Mouse (Mus musculus): ENCODE data around the gene 1700015G11Rik. TPM values are rescaled to one million over a fixed set of nuclear protein-coding genes. Genes with fewer than 3 reads are reported as not detected.

The 1700015G11Rik gene
- polyA plus RNA-seq, 1 experiment from 2014 or later: not detected

- H3K27ac ChIP-seq: peak overlapping the region; percentile 22; the same call in 1 of the 2 replicates
- no peaks in the 10 kb centered on the region for H3K9me3 ChIP-seq
- H3K4me1 ChIP-seq: peaks cover 11% of the 10 kb centered on the region; the same call in 1 of the 2 replicates
- 57% methylated on average over 3 of the region's 3 CpGs for WGBS
- no peaks in the 10 kb centered on the region; the same call in 1 of the 2 replicates for H3K27me3 ChIP-seq (ENCODE audit: insufficient read depth, poor library complexity, severe bottlenecking)
- H3K36me3 ChIP-seq: no peaks in the 10 kb centered on the region
- DNase-seq (ENCODE audit: low spot score): no peak
- no peak overlapping the region for H3K4me3 ChIP-seq
These were observed 24.5 kb downstream of the 1700015G11Rik start for GRCm38 (mm10) chr7:51991020-51991419.

- WGBS: 52% methylated on average over 6 of the region's 6 CpGs
These were observed 28.6 kb downstream of the 1700015G11Rik start for GRCm38 (mm10) chr7:51986909-51987308.

GRCm38 (mm10) chr7:51985763-51986162 lies 29.8 kb downstream of the 1700015G11Rik start:
- no peak for DNase-seq (ENCODE audit: low spot score)
- WGBS: 75% methylated on average over 6 of the region's 6 CpGs
- H3K27ac ChIP-seq: no peak overlapping the region
- no peaks in the 10 kb centered on the region for H3K9me3 ChIP-seq
- H3K4me3 ChIP-seq: no peak overlapping the region
- no peaks in the 10 kb centered on the region; the same call in 1 of the 2 replicates for H3K27me3 ChIP-seq (ENCODE audit: insufficient read depth, poor library complexity, severe bottlenecking)
- H3K36me3 ChIP-seq: no peaks in the 10 kb centered on the region
- peaks cover 28% of the 10 kb centered on the region for H3K4me1 ChIP-seq

More at GRCm38 (mm10) chr7:51986909-51987308, 28.6 kb downstream of the 1700015G11Rik start:
- Histone ChIP-seq H3K27ac (no peak overlapping the region), H3K36me3 (no peaks in the 10 kb centered on the region), H3K4me1 (peaks cover 23% of the 10 kb centered on the region; the same call in 1 of the 2 replicates), H3K27me3 (ENCODE audit: insufficient read depth, poor library complexity, severe bottlenecking) (no peaks in the 10 kb centered on the region; the same call in 1 of the 2 replicates), H3K4me3 (no peak overlapping the region), H3K9me3 (no peaks in the 10 kb centered on the region)
- DNase-seq (ENCODE audit: low spot score): no peak

GRCm38 (mm10) chr7:51982303-51982702 lies 33.2 kb downstream of the 1700015G11Rik start:
- Histone ChIP-seq H3K4me3 (no peak overlapping the region), H3K4me1 (peaks cover 17% of the 10 kb centered on the region), H3K36me3 (no peaks in the 10 kb centered on the region), H3K9me3 (no peaks in the 10 kb centered on the region), H3K27me3 (ENCODE audit: insufficient read depth, poor library complexity, severe bottlenecking) (no peaks in the 10 kb centered on the region), H3K27ac (peak overlapping the region; percentile 52; the same call in 1 of the 2 replicates)
- 8% methylated on average over 1 of the region's 1 CpGs for WGBS
- peak; percentile 76 for DNase-seq (ENCODE audit: low spot score)

- H3K4me3 ChIP-seq: no peak overlapping the region
- no peaks in the 10 kb centered on the region for H3K36me3 ChIP-seq
- H3K9me3 ChIP-seq: no peaks in the 10 kb centered on the region
- no peak for DNase-seq (ENCODE audit: low spot score)
- no peak overlapping the region for H3K27ac ChIP-seq
- WGBS: 41% methylated on average over 5 of the region's 5 CpGs
- peaks cover 17% of the 10 kb centered on the region for H3K4me1 ChIP-seq
- H3K27me3 ChIP-seq (ENCODE audit: insufficient read depth, poor library complexity, severe bottlenecking): no peaks in the 10 kb centered on the region
These were observed 36.3 kb downstream of the 1700015G11Rik start for GRCm38 (mm10) chr7:51979271-51979670.

- no peak overlapping the region for H3K27ac ChIP-seq
- no peak overlapping the region for H3K4me3 ChIP-seq
- H3K27me3 ChIP-seq (ENCODE audit: insufficient read depth, poor library complexity, severe bottlenecking): 0 out of 2 replicates have a peak, but pooled peaks cover 6% of the 10 kb centered on the region
- H3K4me1 ChIP-seq: no peaks in the 10 kb centered on the region
- no peak for DNase-seq (ENCODE audit: low spot score)
- WGBS: 73% methylated on average over 6 of the region's 6 CpGs
- H3K9me3 ChIP-seq: no peaks in the 10 kb centered on the region
- no peaks in the 10 kb centered on the region for H3K36me3 ChIP-seq
These were observed 40.3 kb downstream of the 1700015G11Rik start for GRCm38 (mm10) chr7:51975181-51975580.

GRCm38 (mm10) chr7:51973526-51973925 lies 42.0 kb downstream of the 1700015G11Rik start:
- H3K27ac ChIP-seq: no peak overlapping the region
- no peaks in the 10 kb centered on the region for H3K9me3 ChIP-seq
- DNase-seq (ENCODE audit: low spot score): no peak
- H3K36me3 ChIP-seq: no peaks in the 10 kb centered on the region
- no peak overlapping the region for H3K4me3 ChIP-seq
- H3K4me1 ChIP-seq: no peaks in the 10 kb centered on the region
- WGBS: 74% methylated on average over 2 of the region's 2 CpGs
- H3K27me3 ChIP-seq (ENCODE audit: insufficient read depth, poor library complexity, severe bottlenecking): 0 out of 2 replicates have a peak, but pooled peaks cover 6% of the 10 kb centered on the region

- H3K27me3 ChIP-seq (ENCODE audit: insufficient read depth, poor library complexity, severe bottlenecking): 0 out of 2 replicates have a peak, but pooled peaks cover 6% of the 10 kb centered on the region
- H3K4me3 ChIP-seq: no peak overlapping the region
- H3K9me3 ChIP-seq: no peaks in the 10 kb centered on the region
- 68% methylated on average over 5 of the region's 5 CpGs for WGBS
- no peaks in the 10 kb centered on the region for H3K4me1 ChIP-seq
- no peak for DNase-seq (ENCODE audit: low spot score)
- no peaks in the 10 kb centered on the region for H3K36me3 ChIP-seq
- no peak overlapping the region for H3K27ac ChIP-seq
These were observed 42.4 kb downstream of the 1700015G11Rik start for GRCm38 (mm10) chr7:51973091-51973490.

- Histone ChIP-seq H3K4me3 (no peak overlapping the region), H3K27me3 (ENCODE audit: insufficient read depth, poor library complexity, severe bottlenecking) (0 out of 2 replicates have a peak, but pooled peaks cover 6% of the 10 kb centered on the region), H3K36me3 (no peaks in the 10 kb centered on the region), H3K4me1 (no peaks in the 10 kb centered on the region), H3K9me3 (no peaks in the 10 kb centered on the region), H3K27ac (no peak overlapping the region)
- 33% methylated on average over 6 of the region's 6 CpGs for WGBS
- DNase-seq (ENCODE audit: low spot score): no peak
These were observed 43.2 kb downstream of the 1700015G11Rik start for GRCm38 (mm10) chr7:51972252-51972855.

GRCm38 (mm10) chr7:51969379-51969778 lies 46.1 kb downstream of the 1700015G11Rik start:
- Histone ChIP-seq H3K9me3 (no peaks in the 10 kb centered on the region), H3K27ac (no peak overlapping the region), H3K36me3 (no peaks in the 10 kb centered on the region), H3K4me3 (no peak overlapping the region), H3K4me1 (no peaks in the 10 kb centered on the region), H3K27me3 (ENCODE audit: insufficient read depth, poor library complexity, severe bottlenecking) (0 out of 2 replicates have a peak, but pooled peaks cover 6% of the 10 kb centered on the region)
- no peak for DNase-seq (ENCODE audit: low spot score)

- no peaks in the 10 kb centered on the region for H3K4me1 ChIP-seq
- 80% methylated on average over 4 of the region's 4 CpGs for WGBS
- no peaks in the 10 kb centered on the region for H3K9me3 ChIP-seq
- no peaks in the 10 kb centered on the region for H3K27me3 ChIP-seq (ENCODE audit: insufficient read depth, poor library complexity, severe bottlenecking)
- no peak overlapping the region for H3K27ac ChIP-seq
- no peaks in the 10 kb centered on the region for H3K36me3 ChIP-seq
- no peak overlapping the region for H3K4me3 ChIP-seq
- no peak for DNase-seq (ENCODE audit: low spot score)
These were observed 47.9 kb downstream of the 1700015G11Rik start for GRCm38 (mm10) chr7:51967581-51967980.

GRCm38 (mm10) chr7:51964681-51965080 lies 50.8 kb downstream of the 1700015G11Rik start:
- 86% methylated on average over 7 of the region's 7 CpGs for WGBS
- H3K27me3 ChIP-seq (ENCODE audit: insufficient read depth, poor library complexity, severe bottlenecking): no peaks in the 10 kb centered on the region
- no peaks in the 10 kb centered on the region for H3K36me3 ChIP-seq
- H3K9me3 ChIP-seq: no peaks in the 10 kb centered on the region
- no peak for DNase-seq (ENCODE audit: low spot score)
- no peak overlapping the region for H3K27ac ChIP-seq
- no peak overlapping the region for H3K4me3 ChIP-seq
- no peaks in the 10 kb centered on the region for H3K4me1 ChIP-seq

GRCm38 (mm10) chr7:51962219-51962952 lies 53.1 kb downstream of the 1700015G11Rik start:
- H3K4me3 ChIP-seq: no peak overlapping the region
- no peak overlapping the region for H3K27ac ChIP-seq
- WGBS: 84% methylated on average over 10 of the region's 10 CpGs
- H3K36me3 ChIP-seq: no peaks in the 10 kb centered on the region
- H3K4me1 ChIP-seq: no peaks in the 10 kb centered on the region
- H3K27me3 ChIP-seq (ENCODE audit: insufficient read depth, poor library complexity, severe bottlenecking): no peaks in the 10 kb centered on the region
- no peaks in the 10 kb centered on the region for H3K9me3 ChIP-seq
- DNase-seq (ENCODE audit: low spot score): no peak

All from heart, embryonic 10.5 days (tissue).